Mouse (Mus musculus): ENCODE results near the gene Ankrd13b.
A peak's percentile ranks its signal among the peaks of the same experiment; 100 is the strongest.
"Not testable (repeated sequence)": the region's sequence is repeated elsewhere in the genome, so short reads cannot be mapped to it uniquely, and the experiment has no call there.

The Ankrd13b gene

DNA sequence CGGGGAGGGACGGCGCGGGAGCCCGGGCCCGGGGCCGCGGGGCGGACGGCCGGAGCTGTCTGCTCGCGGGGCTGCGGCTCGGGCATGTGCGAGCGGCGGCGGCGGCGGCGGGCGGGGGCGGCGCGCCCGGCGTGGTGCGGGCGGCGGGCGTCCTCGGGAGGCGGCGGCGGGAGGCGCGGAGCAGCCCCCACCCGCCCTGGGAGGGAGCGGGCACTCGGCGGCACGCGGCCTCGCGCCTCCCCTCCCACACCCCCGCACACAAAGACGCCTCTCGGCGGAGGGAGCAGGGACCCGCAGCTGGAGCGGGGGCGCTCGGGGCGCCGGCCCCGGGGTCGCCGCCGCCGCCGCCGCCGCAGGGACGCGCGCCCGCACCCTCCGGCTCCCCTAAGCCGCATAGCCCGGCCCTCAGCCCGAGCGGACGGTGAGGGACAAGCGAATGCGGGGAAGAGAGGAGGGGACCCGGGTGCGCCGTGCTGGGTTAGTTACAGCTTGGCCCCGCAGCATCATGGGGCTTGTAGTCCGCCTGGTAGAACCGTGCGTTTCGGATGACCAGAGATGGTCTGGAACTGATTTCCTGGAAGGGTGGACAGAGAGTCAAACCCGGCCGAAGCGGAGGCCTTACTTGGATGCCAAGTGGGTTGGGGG is at the start of gene Ankrd13b:
Gene Ankrd13b (minus strand): TSS at position 88 of the 645 bp plus-strand sequence.
- DNase-seq (ENCODE audit: low spot score) = peak; percentile 74

DNA sequence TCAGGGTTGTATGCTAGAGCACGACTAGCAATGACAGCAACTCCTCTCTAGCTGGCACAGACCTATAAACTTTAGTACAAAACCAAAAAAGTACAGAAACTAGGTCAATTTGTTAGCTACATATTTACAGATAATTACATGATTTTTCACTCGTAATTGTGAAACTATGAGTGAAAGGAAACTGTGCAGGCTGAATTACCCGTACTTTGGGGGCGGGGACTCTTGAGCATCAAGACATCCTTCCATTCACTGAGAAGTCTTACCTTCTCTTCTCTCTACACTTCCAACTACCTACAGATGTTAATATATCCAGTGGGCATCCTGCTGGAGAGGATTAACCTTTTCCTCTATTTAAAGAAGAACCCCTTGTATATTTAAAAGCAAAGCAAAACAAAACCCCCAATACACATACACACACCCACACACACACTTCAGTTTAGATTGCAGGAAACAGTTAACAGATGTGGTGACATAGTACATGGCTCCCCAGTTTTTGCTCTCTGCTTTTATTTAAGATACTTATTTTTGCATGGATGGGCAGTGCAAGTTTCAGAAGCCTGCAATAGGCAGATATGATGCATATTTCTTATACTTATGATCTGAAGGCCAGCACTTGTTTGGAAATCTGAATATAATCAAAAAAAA is 42.8 kb upstream of the Ankrd13b start:
- DNase-seq (ENCODE audit: low spot score) = no peak

DNA sequence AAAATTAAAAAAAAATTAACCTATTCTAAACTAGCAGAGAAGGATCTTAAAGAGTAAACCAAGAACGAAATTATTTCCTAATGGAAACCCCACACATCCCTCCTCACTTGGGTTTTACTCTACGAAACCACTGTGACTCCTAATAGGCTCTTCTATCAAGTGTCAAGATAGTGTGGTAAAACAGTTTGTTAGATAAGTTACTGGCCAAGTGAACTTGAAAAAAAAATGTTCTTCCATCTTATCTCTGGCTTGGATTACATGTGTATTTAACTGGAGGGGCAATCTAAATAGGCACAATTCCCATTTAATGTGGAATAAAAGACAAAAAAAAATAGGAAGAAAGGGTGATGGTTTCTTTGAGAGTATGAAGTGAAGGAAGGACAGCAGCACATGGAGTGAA is 41.4 kb upstream of the Ankrd13b start:
- no peak for DNase-seq (ENCODE audit: low spot score)

DNA sequence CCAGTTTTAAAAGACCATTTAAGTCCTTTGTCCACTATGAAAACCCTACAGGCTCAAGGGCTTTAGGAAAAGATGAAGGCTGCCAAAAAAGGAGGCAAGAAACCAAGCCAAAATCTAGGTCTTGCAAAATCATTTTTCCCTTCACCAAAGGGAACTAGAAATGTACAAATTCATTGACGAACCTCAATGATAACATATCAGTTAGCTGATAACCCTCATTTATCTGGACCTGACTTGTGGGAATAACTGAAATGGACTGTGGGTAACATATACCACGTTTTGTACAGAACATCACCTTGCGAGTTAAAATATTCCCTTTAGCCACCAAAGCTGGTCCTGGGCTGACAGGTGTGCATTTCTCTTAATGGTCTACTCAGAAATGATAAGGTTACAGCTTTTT is 40.2 kb upstream of the Ankrd13b start:
- DNase-seq (ENCODE audit: low spot score) = no peak

DNA sequence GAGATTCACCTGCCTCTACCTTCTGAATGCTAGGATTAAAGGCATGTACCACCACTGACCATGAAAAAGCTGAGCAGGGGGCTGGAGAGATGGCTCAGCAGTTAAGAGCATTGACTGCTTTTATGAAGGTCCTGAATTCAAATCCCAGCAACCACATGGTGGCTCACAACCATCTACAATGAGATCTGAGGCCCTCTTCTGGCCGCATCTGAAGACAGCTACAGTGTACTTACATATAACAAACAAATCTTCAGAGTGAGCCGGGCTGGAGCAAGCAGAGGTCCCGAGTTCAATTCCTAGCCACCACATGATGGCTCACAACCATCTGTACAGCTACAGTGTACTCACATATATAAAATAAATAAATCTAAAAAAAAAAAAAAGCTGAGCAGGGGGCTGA is 38.9 kb upstream of the Ankrd13b start:
- DNase-seq (ENCODE audit: low spot score) = not testable (repeated sequence)

DNA sequence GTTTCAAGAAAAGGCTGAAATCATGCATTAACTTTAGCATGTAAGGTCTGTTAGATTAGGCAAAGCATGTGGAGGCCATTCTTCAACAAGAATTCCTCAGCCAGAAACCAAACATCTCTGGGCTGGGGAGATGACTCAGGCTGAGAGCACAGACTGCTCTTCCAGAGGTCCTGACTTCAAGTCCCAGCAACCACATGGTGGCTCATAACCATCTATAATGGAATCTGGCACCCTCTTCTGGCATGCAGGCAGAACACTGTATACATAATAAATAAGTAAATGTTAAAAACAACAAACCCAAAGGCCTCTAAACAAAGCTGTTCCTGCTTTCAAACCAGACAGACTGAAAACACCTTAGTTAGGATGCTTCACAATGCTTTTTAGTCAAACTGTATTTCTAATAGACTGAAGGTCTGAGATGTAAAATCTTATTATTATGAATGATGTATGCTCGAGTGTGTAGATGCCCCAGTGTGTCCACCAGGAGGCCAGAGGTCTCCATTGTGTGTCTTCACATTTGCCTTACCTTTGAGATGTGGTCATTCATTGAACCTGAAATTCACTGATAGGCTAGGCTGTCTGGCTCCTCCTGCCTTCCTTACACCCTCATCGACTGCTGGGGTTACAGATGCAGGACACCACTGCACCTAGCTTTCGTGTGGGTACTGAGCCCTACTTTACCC is 36.5 kb upstream of the Ankrd13b start:
- DNase-seq (ENCODE audit: low spot score) = no peak

DNA sequence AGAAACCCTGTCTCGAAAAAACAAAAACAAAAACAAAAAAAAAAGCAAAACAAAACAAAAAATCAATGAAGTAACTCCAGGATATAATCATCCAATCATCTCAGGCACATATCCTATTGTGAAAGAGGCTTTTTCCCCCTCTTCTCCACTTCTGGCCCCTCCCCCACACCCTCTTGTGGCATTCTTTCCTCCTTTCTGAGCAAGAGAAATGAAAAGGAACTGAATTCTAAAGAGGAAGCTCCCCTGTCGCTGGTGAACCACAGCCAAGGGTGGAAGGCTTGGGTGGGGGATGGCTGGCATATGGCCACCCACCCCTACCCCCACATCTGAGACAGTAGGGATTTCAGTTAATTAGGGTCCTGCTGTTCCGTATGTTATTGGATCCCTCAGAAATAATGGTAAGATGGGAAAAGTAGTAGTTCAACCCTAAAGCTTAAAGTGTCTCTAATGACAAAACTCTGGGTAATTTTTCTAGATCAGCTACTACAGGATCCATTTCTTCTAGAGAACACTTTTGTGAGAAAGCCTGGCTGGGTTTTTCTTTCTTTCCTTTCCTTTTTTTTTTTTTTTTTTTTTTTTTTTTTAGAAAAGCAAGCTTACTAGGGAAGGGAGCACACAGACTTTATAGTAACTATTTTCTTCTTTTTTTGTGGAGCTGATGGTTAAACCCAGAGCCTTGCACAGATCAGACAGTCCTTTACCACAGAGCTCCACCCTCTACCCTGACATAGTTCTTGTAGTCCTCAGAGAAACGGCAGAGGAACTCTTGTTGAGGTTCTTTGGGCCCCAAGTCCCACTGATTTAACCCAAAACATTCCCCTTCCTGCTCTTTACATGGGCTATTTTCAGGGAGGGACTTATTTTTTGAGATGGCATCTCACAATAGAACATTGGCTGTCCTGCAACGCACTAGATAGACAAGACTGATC is 31.4 kb upstream of the Ankrd13b start:
- no peak for DNase-seq (ENCODE audit: low spot score)

DNA sequence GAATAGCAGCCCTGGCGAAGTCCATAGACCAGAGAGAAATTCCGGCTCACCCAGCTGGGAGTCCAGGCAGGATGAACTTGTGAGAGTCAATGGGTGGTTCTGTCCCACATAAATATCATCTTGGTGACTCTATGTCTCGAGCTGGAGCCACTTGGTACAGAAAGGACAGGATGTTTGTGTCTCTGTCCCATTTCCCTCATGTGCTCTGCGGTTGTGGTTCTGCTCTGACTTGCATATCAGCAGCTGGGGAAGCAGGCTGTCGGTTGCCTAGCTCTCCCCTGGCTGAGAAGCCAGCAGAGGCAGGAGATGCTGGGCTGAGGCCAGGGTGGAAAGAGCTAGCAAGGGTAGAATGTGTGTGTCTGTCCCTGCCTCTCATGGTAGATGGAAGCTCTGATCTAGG is 29.6 kb upstream of the Ankrd13b start, which contains the start of gene Gm10392:
Gene Gm10392 (minus strand): TSS at position 156 of the 400 bp plus-strand sequence.
- no peak for DNase-seq (ENCODE audit: low spot score)

DNA sequence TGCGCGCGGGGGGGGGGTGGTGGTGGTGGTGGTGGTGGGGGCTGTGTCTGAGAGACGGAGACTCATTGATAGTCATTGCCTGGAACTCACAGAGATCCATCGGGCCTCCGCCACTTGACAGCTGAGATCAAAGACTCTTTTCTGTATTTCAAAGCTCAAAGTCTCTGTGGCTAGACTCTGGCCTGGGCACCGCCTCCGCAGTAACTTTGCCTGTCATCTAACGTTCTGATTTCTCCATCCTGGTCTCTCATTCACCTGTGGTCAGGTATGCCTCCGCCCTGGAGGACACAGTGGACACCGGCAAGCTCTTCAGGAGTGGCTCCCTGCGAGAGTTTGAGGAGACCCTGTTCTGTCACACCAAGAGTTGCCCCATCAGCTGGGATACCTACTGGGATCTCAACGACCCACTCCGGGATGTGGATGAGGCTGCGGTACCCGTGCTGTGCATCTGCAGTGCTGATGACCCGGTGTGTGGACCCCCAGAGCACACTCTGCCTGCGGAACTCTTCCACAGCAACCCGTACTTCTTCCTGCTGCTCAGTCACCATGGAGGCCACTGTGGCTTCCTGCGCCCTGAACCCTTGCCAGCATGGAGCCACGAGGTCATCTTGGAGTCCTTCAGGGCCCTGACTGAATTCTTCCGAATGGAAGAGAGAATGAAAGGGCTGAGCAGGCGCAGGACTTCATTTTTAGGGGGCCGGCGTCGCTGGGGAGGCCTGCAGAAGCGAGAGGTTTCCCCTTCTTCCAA is 28.7 kb upstream of the Ankrd13b start:
- no peak for DNase-seq (ENCODE audit: low spot score)

DNA sequence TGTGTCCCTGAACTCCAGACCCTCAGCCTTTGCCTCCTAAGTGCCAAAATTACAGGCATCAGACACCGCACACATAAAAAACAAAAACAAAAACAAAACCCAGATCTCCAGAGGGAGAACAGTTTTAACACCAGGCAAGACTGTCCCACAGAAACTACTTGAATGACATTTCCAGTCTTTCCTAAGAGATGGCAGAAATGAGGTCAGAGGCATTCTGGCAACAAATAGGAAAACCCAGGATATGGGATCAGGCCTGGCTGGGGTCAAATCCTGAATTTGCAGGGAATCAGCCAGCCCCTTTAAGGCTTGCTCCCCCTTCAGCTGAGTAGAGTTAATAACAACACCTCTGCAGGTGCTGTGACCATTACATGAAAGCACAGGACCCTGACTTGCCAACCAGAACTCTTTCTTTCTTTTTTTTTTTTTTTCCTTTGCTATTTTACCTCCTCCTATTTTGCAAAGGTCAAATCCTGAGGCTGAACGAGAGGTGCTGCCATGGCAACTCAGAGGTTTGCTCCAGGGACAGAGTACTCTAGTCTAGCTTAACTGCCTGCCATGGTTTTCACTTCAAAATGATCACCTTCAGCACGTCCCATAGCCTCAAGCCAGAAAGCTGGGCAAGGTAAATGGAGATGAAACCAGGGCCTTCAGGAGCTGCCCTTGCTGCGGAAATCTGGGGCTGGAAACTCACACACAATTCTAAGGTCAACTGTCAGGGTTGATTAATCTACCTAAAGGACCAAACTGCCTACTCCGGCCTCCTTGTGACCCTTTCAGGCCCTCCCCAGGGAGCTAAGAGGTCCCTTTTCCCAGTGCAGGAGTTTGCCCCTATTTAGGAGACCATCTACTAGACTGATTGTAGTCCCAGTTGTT is 27.3 kb upstream of the Ankrd13b start:
- no peak for DNase-seq (ENCODE audit: low spot score)

DNA sequence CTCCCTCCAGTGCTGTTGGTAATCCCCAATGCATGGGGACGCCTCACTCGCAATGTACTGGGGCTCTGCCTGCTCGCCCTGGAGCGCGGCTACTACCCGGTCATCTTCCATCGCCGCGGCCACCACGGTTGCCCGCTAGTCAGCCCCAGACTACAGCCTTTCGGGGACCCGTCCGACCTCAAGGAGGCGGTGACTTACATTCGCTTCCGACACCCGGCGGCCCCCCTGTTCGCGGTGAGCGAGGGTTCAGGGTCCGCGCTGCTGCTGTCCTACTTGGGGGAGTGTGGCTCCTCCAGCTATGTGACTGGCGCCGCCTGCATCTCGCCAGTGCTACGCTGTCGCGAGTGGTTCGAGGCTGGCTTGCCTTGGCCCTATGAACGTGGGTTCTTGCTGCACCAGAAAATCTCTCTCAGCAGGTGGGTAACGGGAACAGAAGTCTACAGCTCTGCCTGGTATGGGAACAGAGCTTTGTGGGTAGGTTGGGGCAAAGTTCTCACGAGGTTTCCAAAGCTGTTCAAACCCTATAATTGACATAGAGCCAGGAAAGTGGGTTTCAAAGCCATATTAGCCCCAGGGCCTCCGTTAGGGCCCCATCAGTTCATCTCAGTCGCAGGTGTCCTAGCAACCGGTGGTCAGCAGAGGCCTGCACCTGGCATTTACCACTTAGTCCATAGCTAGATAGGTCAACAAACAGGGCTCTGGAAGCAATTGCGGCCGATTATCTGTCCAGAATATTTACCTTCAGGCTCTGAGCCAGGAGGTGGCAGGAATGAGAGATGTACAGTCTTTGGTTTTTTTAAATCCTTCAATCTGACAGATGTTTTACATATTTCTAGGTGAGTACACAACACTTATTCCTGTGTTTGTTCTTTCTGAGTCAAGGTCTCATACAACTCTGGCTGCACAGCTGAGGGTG is 26.4 kb upstream of the Ankrd13b start, which contains the start of gene Trp53i13:
Gene Trp53i13 (minus strand): TSS at position 344 of the 916 bp plus-strand sequence.
- no peak for DNase-seq (ENCODE audit: low spot score)

DNA sequence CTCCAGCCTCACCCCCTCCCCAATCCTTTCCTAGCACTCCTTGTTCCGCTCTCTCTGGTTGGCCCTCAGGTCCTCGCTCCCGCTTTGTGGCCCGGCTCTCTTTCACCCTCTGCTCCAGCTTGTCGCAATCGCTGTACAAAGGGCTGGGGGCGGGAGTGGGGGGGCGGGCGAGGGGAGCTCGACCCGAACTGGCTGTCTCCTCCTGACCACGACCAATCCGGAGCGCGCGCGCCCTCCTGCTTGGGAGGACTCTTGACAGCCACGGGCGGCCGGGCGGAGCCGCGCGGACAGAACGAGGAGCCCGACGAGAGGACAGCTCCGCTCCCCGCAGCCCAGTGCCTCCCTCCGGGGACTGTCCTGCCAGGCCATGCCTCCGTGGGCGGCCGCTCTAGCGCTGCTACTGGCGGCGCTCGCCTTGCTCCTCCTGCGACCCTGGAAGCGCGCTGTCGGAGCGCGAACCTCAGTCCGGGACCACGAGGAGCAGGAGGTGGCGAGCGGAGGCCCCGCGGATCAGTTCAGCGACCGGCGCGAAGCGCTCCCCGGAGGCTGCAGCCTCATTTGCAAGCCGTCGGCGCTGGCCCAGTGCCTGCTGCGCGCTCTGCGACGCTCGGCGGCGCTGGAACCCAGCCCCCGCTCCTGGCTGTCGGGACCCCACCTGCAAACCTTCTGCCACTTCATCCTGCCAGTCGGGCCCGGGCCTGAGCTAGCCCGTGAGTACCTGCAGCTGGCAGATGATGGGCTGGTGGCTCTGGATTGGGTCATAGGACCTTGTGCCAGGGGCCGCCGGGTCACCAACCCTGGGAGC is 25.6 kb upstream of the Ankrd13b start, which contains the start of gene Abhd15:
Gene Abhd15 (plus strand): TSS at position 290 of the 805 bp plus-strand sequence.
- DNase-seq (ENCODE audit: low spot score) = peak; percentile 88

DNA sequence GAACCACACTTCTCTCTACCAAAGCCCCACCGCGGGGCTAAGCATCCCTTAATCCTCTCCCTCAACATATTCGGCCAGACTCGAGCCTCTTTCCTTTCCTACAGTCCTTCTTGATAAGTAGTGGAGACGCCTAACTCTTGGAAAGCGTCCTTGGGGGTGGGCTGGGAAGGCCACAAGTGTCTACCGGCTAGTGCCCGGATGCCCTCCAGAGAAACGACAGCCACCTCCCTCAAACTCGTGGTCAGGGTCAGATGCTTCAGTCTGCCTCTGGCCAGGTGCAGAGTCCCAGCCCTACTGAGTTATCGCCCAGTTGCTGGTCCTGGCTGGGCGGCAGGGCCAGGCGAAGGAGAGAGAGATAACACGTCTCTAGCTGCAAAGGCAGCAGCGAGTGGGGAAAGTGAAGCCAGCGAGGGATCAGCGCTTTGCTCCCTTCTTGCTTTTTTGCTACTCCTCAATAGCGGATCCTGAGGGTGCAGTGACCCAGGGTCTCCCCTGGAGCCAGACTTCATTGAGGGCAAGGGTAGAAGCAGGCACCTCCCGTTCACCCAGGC is 24.9 kb upstream of the Ankrd13b start:
- DNase-seq (ENCODE audit: low spot score) = no peak

DNA sequence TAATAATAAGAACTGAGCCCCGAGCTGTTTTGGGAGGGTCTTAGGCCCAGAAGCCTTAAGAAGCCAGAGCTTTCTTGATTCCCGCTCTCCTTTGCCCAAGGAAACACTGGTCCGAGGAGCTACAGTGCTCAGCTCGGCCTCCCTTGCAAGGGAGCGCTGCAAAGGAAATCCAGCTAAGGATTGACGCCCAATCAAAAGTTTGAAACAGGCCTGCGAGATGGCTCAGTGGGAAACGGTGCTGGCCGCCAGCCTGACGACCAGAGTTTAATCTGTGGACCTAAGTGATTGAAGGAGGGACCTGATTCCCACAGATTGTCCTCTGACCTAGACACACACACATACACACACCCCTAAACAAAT is 24.3 kb upstream of the Ankrd13b start:
- no peak for DNase-seq (ENCODE audit: low spot score)

DNA sequence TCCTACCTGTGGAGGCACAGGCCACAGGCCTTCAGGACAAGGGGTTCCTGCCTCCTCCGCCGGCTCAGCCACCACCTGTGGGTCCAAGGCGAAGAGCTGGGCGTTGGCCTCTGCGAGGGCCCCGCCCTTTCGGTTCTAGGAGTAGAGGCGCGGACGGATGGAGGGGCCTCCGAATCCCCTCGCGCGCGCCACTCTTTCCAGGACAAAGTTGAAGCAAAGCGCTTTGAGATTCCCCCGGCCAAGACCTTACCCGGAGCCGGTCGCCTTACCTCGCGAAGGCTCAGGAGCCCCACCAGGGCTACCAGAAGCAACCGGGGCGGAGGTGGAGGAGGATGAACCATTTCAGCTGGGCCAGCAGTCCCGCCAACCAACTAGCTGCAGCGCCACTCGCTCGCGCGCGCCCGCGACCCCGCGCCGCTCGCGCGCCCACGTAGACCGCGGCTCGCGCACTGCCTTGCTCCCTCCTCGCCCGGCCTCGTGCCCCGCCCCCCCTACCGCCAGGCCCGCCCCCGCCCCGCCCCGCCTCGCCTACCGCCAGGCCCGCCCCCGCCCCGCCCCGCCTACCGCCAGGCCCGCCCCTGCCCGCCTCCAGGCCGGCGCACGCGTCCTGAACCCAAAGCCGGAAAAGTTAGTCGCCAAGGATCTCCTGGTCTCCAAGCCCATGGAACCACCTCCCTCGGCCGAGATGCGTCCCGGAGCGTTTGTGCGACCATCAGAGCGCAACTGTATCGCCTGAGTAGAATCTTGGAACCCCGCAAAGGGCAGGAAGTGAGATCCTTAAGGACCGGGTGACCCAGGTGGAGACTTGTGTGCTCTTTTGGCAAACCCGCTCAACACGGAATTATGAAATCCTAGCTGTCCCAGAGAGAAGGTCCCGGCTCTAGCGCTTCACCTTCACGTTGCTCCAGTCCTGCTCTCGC is 23.7 kb upstream of the Ankrd13b start:
- peak; percentile 94 for DNase-seq (ENCODE audit: low spot score)

DNA sequence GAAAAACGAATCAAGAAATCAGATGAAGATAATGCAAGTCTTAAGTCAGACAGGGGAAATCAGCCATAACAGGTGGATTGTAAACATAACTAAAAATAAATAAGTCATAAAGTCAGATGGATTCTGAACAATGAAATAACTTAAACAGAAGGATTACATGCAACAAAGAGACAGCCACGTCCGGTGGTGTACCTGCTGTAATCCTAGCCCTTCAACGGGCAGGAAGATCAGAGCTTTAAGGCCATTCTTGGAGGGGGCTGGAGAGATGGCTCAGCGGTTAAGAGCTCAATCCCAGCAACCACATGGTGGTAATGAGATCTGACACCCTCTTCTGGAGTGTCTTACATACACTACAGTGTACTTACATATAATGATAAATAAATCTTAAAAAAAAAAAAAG is 21.9 kb upstream of the Ankrd13b start:
- DNase-seq (ENCODE audit: low spot score) = no peak

All from yolk sac, embryonic 10.5 days (tissue).